Mouse (Mus musculus): Measurements from ENCODE around the gene Cavin4.

GRCm38 (mm10) chr4:48629445-48629844, 33.9 kb upstream of the Cavin4 start:
- TF ChIP-seq GATA1 (IDR thresholded peaks at IDR 0.05; ENCODE audit: low read length) = no peak
- no peak for TF ChIP-seq TAL1 (IDR thresholded peaks at IDR 0.05; ENCODE audit: low read length)

Measured in erythroblast, embryonic 14.5 days (primary cell).